Mouse (Mus musculus) ovary, adult 2 months (tissue): ENCODE results near the gene Dennd2c. TPM values are rescaled to one million over a fixed set of nuclear protein-coding genes. Genes with fewer than 3 reads are reported as not detected.

ENCODE experiments used
- polyA plus RNA-seq: library from polyadenylated mRNA; depleted of rRNA; stranded (reverse); fragments of >200 nt; gene quantifications from 2 replicates; pipeline ENCODE4 v1.2.3, GENCODE M21; 2012; rRNA removed

Gene Dennd2c
- polyA plus RNA-seq: 0.73 and 0.92 TPM in 2 replicates

GRCm38 (mm10) chr3:103102454-103103390 lies at the start of gene Dennd2c:
Gene Dennd2c, plus strand, starts transcription at chr3:103102604.

GRCm38 (mm10) chr3:103058207-103059157 lies 43.9 kb upstream of the Dennd2c start, which contains the start of gene Nras:
Gene Nras, plus strand, starts transcription at chr3:103058285.

GRCm38 (mm10) chr3:103073771-103074170 lies 28.6 kb upstream of the Dennd2c start, which contains the start of gene Ampd1:
Gene Ampd1, plus strand, starts transcription at chr3:103074014.

GRCm38 (mm10) chr3:103171505-103172267 lies 69.3 kb downstream of the Dennd2c start, which contains the start of gene Bcas2:
Gene Bcas2, plus strand, starts transcription at chr3:103171655.

Other genes with a start within 250 kb of the Dennd2c start
- 0.37 TPM in 1 of 2 replicates, not detected in the other for gene Sycp1, start 166.5 kb upstream of the Dennd2c start, polyA plus RNA-seq
- gene Nr1h5, start 138.5 kb upstream of the Dennd2c start, polyA plus RNA-seq: 0.09 and 0.11 TPM in 2 replicates
- 21.1 and 30.8 TPM in 2 replicates for gene Sike1, start 106.9 kb upstream of the Dennd2c start, polyA plus RNA-seq
- gene Csde1, start 82.2 kb upstream of the Dennd2c start, polyA plus RNA-seq: 13.0 and 18.6 TPM in 2 replicates
- 13.6 and 20.3 TPM in 2 replicates for gene Nras, start 44.3 kb upstream of the Dennd2c start, polyA plus RNA-seq
- gene Ampd1, start 28.6 kb upstream of the Dennd2c start, polyA plus RNA-seq: 0.33 TPM in 1 of 2 replicates, not detected in the other
- gene Bcas2, start 69.1 kb downstream of the Dennd2c start, polyA plus RNA-seq: 21.0 and 21.4 TPM in 2 replicates
- 10.2 and 14.1 TPM in 2 replicates for gene Trim33, start 176.7 kb downstream of the Dennd2c start, polyA plus RNA-seq